Mouse (Mus musculus) midbrain, embryonic 11.5 days (tissue): ENCODE data around the gene Atf6b. TPM values are rescaled to one million over a fixed set of nuclear protein-coding genes. Genes with fewer than 3 reads are reported as not detected.

Source experiments
- ATAC-seq: fragments of 200-750 bp; cut with Nextera tagmentation; 2 replicates; pipeline ENCODE4 v1.8.0; 2017; ENCODE audit warnings: moderate TSS enrichment, moderate library complexity; ENCODE audit not compliant: low FRiP score
- DNase-seq: peaks from one replicate; pipeline ENCODE4 v3.0.0; 2015; ENCODE audit warnings: low spot score; ENCODE audit errors: missing footprints
- H3K27ac ChIP-seq: fragments of 300-500 bp; sonication (generic); 2 replicates; pipeline ENCODE4 v1.5.1; 2014; ENCODE audit warnings: low read depth, low read length
- H3K27me3 ChIP-seq: fragments of 300-500 bp; sonication (generic); 2 replicates; pipeline ENCODE4 v1.6.1; 2014; ENCODE audit warnings: mild to moderate bottlenecking, low read length, moderate library complexity, mixed read lengths; ENCODE audit not compliant: control insufficient read depth, insufficient read depth
- H3K36me3 ChIP-seq: fragments of 300-500 bp; sonication (generic); 2 replicates; pipeline ENCODE4 v1.6.1; 2014; ENCODE audit warnings: mild to moderate bottlenecking, low read length, moderate library complexity, mixed read lengths; ENCODE audit not compliant: control insufficient read depth, insufficient read depth
- H3K4me1 ChIP-seq: fragments of 300-500 bp; sonication (generic); 2 replicates; pipeline ENCODE4 v1.6.1; 2014; ENCODE audit warnings: low read length; ENCODE audit not compliant: control insufficient read depth, insufficient read depth
- H3K4me2 ChIP-seq: fragments of 300-500 bp; sonication (generic); 2 replicates; pipeline ENCODE4 v1.6.1; 2014; ENCODE audit warnings: mild to moderate bottlenecking, moderate library complexity
- H3K4me3 ChIP-seq: fragments of 300-500 bp; sonication (generic); 2 replicates; pipeline ENCODE4 v1.5.1; 2014; ENCODE audit warnings: low read depth, low read length
- H3K9ac ChIP-seq: fragments of 300-500 bp; sonication (generic); 2 replicates; pipeline ENCODE4 v1.6.1; 2014; ENCODE audit warnings: low read length
- H3K9me3 ChIP-seq: fragments of 300-500 bp; sonication (generic); 2 replicates; pipeline ENCODE4 v1.6.1; 2016; ENCODE audit warnings: low read length; ENCODE audit not compliant: control insufficient read depth
- WGBS: fragments of 180-500 bp; shearing (Covaris S2); extraction: QIAGEN DNeasy Blood & Tissue Kit; methylation state at CpG from one replicate; pipeline ENCODE4 v1.1.7; 2014; 5-methylcytosine and 5-hydroxymethylcytosine counted together
- polyA plus RNA-seq: library from polyadenylated mRNA; unstranded; fragments of >200 nt; fragmentation: Nextera tagmentation; extraction: Ambion mirVana; gene quantifications from 2 replicates; pipeline ENCODE4 v1.2.1, GENCODE M21; 2014

The Atf6b gene
- polyA plus RNA-seq, 1 experiment from 2014 or later: 77.6 TPM

GRCm38 (mm10) chr17:34670235-34670634 lies 23.3 kb downstream of the Atf6b start, which contains the start of gene Tnxb:
Tnxb (plus strand) TSS chr17:34670535.
- Histone ChIP-seq H3K4me2 (peak within 1 kb of the TSS; percentile 65), H3K4me1 (peaks cover 10% of the 10 kb centered on the region), H3K36me3 (no peaks in the 10 kb centered on the region), H3K27me3 (peaks cover 45% of the 10 kb centered on the region), H3K9ac (peak within 1 kb of the TSS; percentile 45), H3K4me3 (peak within 1 kb of the TSS; percentile 34), H3K9me3 (no peaks in the 10 kb centered on the region), H3K27ac (no peak within 1 kb of the TSS)
- ATAC-seq: no peak
- DNase-seq: no peak
- whole genome bisulfite sequencing: 62% methylated on average over 7 of the region's 7 CpGs

DNA sequence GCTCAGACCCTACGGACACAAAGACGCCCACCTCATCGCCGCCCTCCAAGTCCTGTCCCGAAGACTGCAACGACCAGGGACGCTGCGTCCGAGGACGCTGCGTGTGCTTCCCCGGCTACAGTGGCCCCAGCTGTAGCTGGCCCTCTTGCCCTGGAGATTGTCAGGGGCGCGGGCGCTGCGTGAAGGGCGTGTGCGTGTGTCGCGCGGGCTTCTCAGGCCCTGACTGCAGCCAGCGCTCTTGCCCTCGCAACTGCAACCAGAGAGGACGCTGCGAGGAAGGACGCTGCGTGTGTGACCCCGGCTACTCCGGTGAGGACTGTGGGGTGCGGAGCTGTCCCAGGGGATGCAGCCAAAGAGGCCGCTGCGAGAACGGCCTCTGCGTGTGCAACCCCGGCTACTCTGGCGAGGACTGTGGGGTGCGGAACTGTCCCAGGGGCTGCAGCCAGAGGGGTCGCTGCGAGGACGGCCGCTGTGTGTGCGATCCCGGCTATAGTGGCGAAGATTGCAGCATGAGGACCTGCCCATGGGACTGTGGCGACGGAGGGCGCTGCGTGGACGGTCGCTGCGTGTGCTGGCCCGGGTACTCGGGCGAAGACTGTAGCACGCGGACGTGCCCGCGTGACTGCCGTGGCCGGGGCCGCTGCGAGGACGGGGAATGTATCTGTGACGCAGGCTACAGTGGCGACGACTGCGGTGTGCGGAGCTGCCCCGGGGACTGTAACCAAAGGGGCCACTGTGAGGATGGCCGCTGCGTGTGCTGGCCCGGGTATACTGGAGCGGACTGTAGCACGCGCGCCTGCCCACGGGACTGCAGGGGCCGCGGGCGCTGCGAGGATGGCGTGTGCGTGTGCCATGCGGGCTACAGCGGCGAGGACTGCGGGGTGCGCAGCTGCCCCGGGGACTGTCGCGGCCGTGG lies 24.5 kb downstream of the Atf6b start:
- Histone ChIP-seq H3K27ac (no peak overlapping the region), H3K36me3 (no peaks in the 10 kb centered on the region), H3K9ac (peak overlapping the region; percentile 45), H3K4me2 (peak overlapping the region; percentile 65), H3K9me3 (no peaks in the 10 kb centered on the region), H3K4me1 (peaks cover 10% of the 10 kb centered on the region), H3K4me3 (peak overlapping the region; percentile 34), H3K27me3 (peaks cover 45% of the 10 kb centered on the region)
- DNase-seq (peak; percentile 93), ATAC-seq (peak; percentile 52)
- 9% methylated on average over 93 of the region's 93 CpGs for WGBS

DNA sequence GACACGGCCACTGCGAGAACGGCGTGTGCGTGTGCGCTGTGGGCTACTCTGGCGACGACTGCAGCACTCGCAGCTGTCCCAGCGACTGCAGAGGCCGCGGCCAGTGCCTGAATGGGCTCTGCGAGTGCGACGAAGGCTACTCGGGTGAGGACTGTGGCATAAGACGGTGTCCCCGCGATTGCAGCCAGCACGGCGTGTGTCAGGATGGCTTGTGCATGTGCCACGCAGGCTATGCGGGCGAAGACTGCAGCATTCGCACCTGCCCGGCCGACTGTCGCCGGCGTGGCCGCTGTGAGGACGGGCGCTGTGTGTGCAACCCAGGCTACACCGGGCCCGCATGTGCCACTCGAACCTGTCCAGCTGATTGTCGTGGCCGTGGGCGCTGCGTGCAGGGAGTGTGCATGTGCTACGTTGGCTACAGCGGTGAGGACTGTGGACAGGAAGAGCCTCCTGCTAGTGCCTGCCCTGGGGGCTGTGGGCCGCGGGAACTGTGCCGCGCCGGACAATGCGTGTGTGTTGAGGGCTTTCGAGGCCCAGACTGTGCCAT lies 25.4 kb downstream of the Atf6b start:
- ATAC-seq: no peak
- peak overlapping the region; percentile 45; the same call in 1 of the 2 replicates for H3K9ac ChIP-seq
- WGBS: 31% methylated on average over 47 of the region's 49 CpGs
- H3K4me3 ChIP-seq: peak overlapping the region; percentile 34
- peaks cover 45% of the 10 kb centered on the region for H3K27me3 ChIP-seq
- peak; percentile 91 for DNase-seq
- H3K36me3 ChIP-seq: no peaks in the 10 kb centered on the region
- H3K4me1 ChIP-seq: peaks cover 10% of the 10 kb centered on the region
- no peak overlapping the region for H3K27ac ChIP-seq
- peak overlapping the region; percentile 65 for H3K4me2 ChIP-seq
- no peaks in the 10 kb centered on the region for H3K9me3 ChIP-seq

GRCm38 (mm10) chr17:34673139-34673538 lies 26.2 kb downstream of the Atf6b start:
- no peak for ATAC-seq

DNA sequence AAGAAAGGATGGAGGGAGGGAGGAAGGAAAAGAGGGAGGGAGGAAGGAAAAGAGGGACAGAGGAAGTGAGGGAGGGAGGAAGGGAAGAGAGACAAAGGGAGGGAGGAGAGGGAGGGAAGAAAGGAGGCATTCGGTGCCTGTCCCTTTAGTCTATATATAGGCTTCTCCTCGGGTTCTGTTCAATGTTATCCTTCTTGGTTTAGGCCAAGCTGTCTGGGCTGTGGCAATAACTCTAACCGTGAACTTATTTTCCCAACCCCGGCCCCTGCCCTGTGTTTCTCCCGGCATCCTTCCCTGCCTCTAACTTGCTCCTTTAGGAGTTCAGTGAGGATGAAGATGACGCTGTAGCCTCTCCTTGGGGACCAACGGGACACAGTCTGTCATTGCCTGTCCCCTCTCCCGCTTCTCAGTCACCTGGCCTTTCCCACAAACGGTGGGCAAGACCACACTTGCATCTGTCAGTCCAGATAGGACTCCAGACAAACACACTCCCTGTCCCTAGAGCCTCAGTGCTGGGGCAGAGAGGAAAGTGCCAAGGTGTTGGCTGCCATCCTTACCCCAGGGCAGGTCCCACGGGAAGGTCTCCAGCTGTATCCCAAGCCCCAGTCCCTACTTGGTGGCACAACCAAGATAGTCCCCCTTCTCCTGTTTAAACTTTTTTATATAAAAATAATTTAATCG lies 27.7 kb downstream of the Atf6b start:
- H3K9ac ChIP-seq: no peak overlapping the region
- no peak overlapping the region for H3K4me3 ChIP-seq
- H3K4me2 ChIP-seq: no peak overlapping the region
- H3K4me1 ChIP-seq: peaks cover 10% of the 10 kb centered on the region
- DNase-seq (peak; percentile 26), ATAC-seq (no peak)
- H3K9me3 ChIP-seq: no peaks in the 10 kb centered on the region
- 71% methylated on average over 11 of the region's 11 CpGs for WGBS
- H3K36me3 ChIP-seq: no peaks in the 10 kb centered on the region
- no peak overlapping the region for H3K27ac ChIP-seq
- H3K27me3 ChIP-seq: peaks cover 45% of the 10 kb centered on the region

More at GRCm38 (mm10) chr17:34673139-34673538, 26.2 kb downstream of the Atf6b start:
- H3K4me1 ChIP-seq: peaks cover 10% of the 10 kb centered on the region
- H3K4me2 ChIP-seq: no peak overlapping the region
- no peaks in the 10 kb centered on the region for H3K9me3 ChIP-seq
- no peaks in the 10 kb centered on the region for H3K36me3 ChIP-seq
- 84% methylated on average over 7 of the region's 7 CpGs for WGBS
- H3K27ac ChIP-seq: no peak overlapping the region
- no peak overlapping the region for H3K9ac ChIP-seq
- peaks cover 45% of the 10 kb centered on the region for H3K27me3 ChIP-seq
- H3K4me3 ChIP-seq: no peak overlapping the region
- peak; percentile 77 for DNase-seq

- Histone ChIP-seq H3K4me1 (peaks cover 10% of the 10 kb centered on the region), H3K27me3 (peaks cover 37% of the 10 kb centered on the region), H3K9ac (no peak overlapping the region), H3K36me3 (no peaks in the 10 kb centered on the region), H3K27ac (no peak overlapping the region), H3K9me3 (no peaks in the 10 kb centered on the region), H3K4me2 (no peak overlapping the region), H3K4me3 (no peak overlapping the region)
- WGBS: 82% methylated on average over 13 of the region's 13 CpGs
- ATAC-seq: no peak
- peak; percentile 74 for DNase-seq
Measured at GRCm38 (mm10) chr17:34675205-34676092, 28.5 kb downstream of the Atf6b start.

GRCm38 (mm10) chr17:34676093-34676460 lies 29.1 kb downstream of the Atf6b start:
- WGBS: 86% methylated on average over 6 of the region's 6 CpGs
- no peak for DNase-seq
- H3K4me2 ChIP-seq: no peak overlapping the region
- H3K4me3 ChIP-seq: no peak overlapping the region
- H3K9ac ChIP-seq: no peak overlapping the region
- H3K27ac ChIP-seq: no peak overlapping the region
- H3K36me3 ChIP-seq: no peaks in the 10 kb centered on the region
- no peaks in the 10 kb centered on the region for H3K9me3 ChIP-seq
- peaks cover 10% of the 10 kb centered on the region for H3K4me1 ChIP-seq
- peaks cover 31% of the 10 kb centered on the region for H3K27me3 ChIP-seq
- ATAC-seq: no peak

DNA sequence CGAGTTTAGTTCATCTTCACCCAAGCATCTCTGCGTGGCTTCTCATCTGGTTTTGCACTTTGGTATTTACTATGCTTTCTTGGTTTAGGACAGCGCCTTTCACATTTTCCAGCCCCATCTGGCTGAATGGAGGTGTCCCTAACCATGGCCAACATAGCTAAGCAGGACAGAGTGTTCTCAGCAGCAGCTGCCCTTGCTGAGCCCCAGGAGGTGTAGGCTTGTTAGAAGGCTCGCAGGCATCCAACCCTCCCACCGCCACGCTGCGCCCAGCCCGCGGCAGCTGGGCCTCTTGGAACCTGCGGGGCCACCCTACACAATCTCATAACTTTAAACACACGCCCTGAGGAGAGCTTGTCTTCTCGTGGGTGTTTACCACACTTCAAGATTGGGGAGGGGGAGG lies 29.7 kb downstream of the Atf6b start:
- no peak overlapping the region for H3K27ac ChIP-seq
- no peak overlapping the region for H3K4me2 ChIP-seq
- peaks cover 25% of the 10 kb centered on the region for H3K27me3 ChIP-seq
- peak; percentile 23 for DNase-seq
- 77% methylated on average over 12 of the region's 12 CpGs for WGBS
- no peaks in the 10 kb centered on the region for H3K9me3 ChIP-seq
- H3K36me3 ChIP-seq: no peaks in the 10 kb centered on the region
- peaks cover 6% of the 10 kb centered on the region for H3K4me1 ChIP-seq
- ATAC-seq: no peak
- no peak overlapping the region for H3K4me3 ChIP-seq
- H3K9ac ChIP-seq: no peak overlapping the region
